ENCODE assay signal across 23 mouse cellular contexts in the genomic region with DNA sequence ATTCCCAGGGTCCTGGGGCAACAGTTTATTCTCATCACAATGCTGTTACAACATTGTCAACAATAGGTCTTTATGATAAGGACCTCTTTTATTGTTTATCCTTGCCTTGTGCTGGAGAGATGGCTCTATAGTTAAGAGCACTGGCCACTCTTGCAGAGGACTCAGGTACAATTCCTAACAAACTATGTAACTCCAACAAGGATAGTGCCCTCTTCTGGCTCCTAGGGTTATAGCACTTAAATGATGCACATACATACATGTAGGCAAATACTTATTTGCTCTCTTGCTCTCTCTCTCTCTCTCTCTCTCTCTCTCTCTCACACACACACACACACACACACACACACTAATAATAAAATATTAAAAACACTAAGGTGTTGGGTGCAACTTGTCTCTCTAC. TPM values are rescaled to one million over a fixed set of nuclear protein-coding genes. Genes with fewer than 3 reads are reported as not detected.
"Had no signal": no experiment of that assay in that cellular context is flagged by ENCODE, and none has a peak within 500 bp of the region (broad histone marks: within the 10 kb centered on the region; RNA-seq: fewer than 3 reads in every experiment).

No protein-coding gene starts in this region.

- H3K36me3 ChIP-seq: limb, embryonic 12.5 days; liver, embryonic 13.5 days; neural tube, embryonic 12.5 days had no signal

- H3K9ac ChIP-seq: limb, embryonic 12.5 days; liver, embryonic 13.5 days; liver, postnatal 0 days; neural tube, embryonic 12.5 days had no signal

- DNase-seq: kidney, adult 11 months; kidney, adult 9 months; kidney, postnatal 10 days; layer of hippocampus, adult 9-11 months; layer of hippocampus, postnatal 36 days; liver; liver, embryonic 13.5 days; liver, postnatal 0 days; lung, postnatal 36 days; midbrain, embryonic 14.5 days; right cerebral cortex, postnatal 4 days; spleen, adult 18-20 months; thymus, postnatal 36 days had no signal

- H3K27ac ChIP-seq: limb, embryonic 12.5 days; liver, embryonic 13.5 days; neural tube, embryonic 12.5 days had no signal

- H3K4me1 ChIP-seq: liver, embryonic 13.5 days; neural tube, embryonic 12.5 days had no signal

- H3K4me3 ChIP-seq: limb, embryonic 12.5 days; liver, embryonic 13.5 days; neural tube, embryonic 12.5 days had no signal

- ATAC-seq: liver, postnatal 0 days had no signal

- H3K27me3 ChIP-seq: limb, embryonic 12.5 days; liver, embryonic 13.5 days; neural tube, embryonic 12.5 days had no signal

- H3K9me3 ChIP-seq: liver, embryonic 13.5 days; neural tube, embryonic 12.5 days had no signal

- H3K4me2 ChIP-seq: limb, embryonic 12.5 days; liver, embryonic 13.5 days; neural tube, embryonic 12.5 days had no signal

RNA-seq across cellular contexts. Expression of a gene that starts 36.6 kb away (rescaled TPM):
- total RNA-seq: layer of hippocampus, postnatal 36 days; left cerebral cortex, adult 8-10 months; left cerebral cortex, postnatal 36 days; megakaryocyte progenitor cell, adult 5-6 weeks; monocyte, adult 5-6 weeks had no signal
- polyA plus RNA-seq: large intestine, adult 2 months; limb, embryonic 12.5 days; liver, embryonic 13.5 days; liver, postnatal 0 days; lung, embryonic 16.5 days; midbrain, embryonic 14.5 days; stomach, embryonic 14.5 days; thymus, postnatal 0 days had no signal
